Comparison of ENCODE assay signal across 20 mouse cellular contexts in genomic region chr5:35117633-35118032, GRCm38 (mm10).
"Had no signal": no experiment of that assay in that cellular context is flagged by ENCODE, and none has a peak within 500 bp of the region (broad histone marks: within the 10 kb centered on the region; RNA-seq: fewer than 3 reads in every experiment).

No protein-coding gene starts in this region.

- ATAC-seq: liver, postnatal 0 days; lung, postnatal 0 days; midbrain, embryonic 16.5 days had no signal

- H3K4me3 ChIP-seq: liver, embryonic 13.5 days; liver, embryonic 15.5 days; lung, embryonic 15.5 days; midbrain, embryonic 10.5 days; midbrain, embryonic 12.5 days; neural tube, embryonic 12.5 days; stomach, embryonic 15.5 days had no signal

- DNase-seq: liver, embryonic 13.5 days; liver, postnatal 0 days; lung, adult 2 months; lung, postnatal 14 days; lung, postnatal 36 days; midbrain, embryonic 14.5 days; right cerebral cortex, postnatal 14 days; thymus, adult 18-20 months; thymus, postnatal 25 days; thymus, postnatal 4 days had no signal

- H3K9ac ChIP-seq: liver, embryonic 13.5 days; liver, embryonic 15.5 days; liver, postnatal 0 days; lung, embryonic 15.5 days; midbrain, embryonic 12.5 days; neural tube, embryonic 12.5 days; stomach, embryonic 15.5 days had no signal

- H3K27ac ChIP-seq: liver, embryonic 13.5 days; liver, embryonic 15.5 days; lung, embryonic 15.5 days; macrophage; midbrain, embryonic 10.5 days; midbrain, embryonic 12.5 days; neural tube, embryonic 12.5 days; stomach, embryonic 15.5 days; stomach, postnatal 0 days had no signal

- H3K27me3 ChIP-seq: lung, embryonic 15.5 days; midbrain, embryonic 12.5 days; neural tube, embryonic 12.5 days; stomach, embryonic 15.5 days had no signal

- H3K4me2 ChIP-seq: liver, embryonic 13.5 days; liver, embryonic 15.5 days; lung, embryonic 15.5 days; midbrain, embryonic 12.5 days; neural tube, embryonic 12.5 days; stomach, embryonic 15.5 days had no signal

- H3K4me1 ChIP-seq: lung, embryonic 15.5 days; midbrain, embryonic 10.5 days; midbrain, embryonic 12.5 days; neural tube, embryonic 12.5 days; stomach, embryonic 15.5 days had no signal

- H3K36me3 ChIP-seq: liver, embryonic 13.5 days; liver, embryonic 15.5 days; lung, embryonic 15.5 days; midbrain, embryonic 10.5 days; midbrain, embryonic 12.5 days; neural tube, embryonic 12.5 days; stomach, embryonic 15.5 days had no signal

- H3K9me3 ChIP-seq: liver, embryonic 13.5 days; liver, embryonic 15.5 days; lung, embryonic 15.5 days; midbrain, embryonic 10.5 days; midbrain, embryonic 12.5 days; neural tube, embryonic 12.5 days; stomach, embryonic 15.5 days had no signal
